Mouse (Mus musculus) G1E (cell line): ENCODE data around the gene Dpp8.

Experiments
- CTCF ChIP-seq: IDR thresholded peaks from 2 replicates; pipeline ENCODE4 v1.5.1; 2012; ENCODE audit warnings: low read depth, low read length, inconsistent platforms, mixed read lengths
- GATA1 ChIP-seq: IDR thresholded peaks from 2 replicates; pipeline ENCODE4 v1.6.1; 2012; ENCODE audit warnings: borderline replicate concordance, low read length, inconsistent platforms, mixed read lengths
- GATA2 ChIP-seq: IDR thresholded peaks from 2 replicates; pipeline ENCODE4 v1.6.1; 2012; ENCODE audit warnings: low read depth, low read length, inconsistent platforms, borderline replicate concordance
- TAL1 ChIP-seq: conservative IDR thresholded peaks from 2 replicates; pipeline ENCODE4 v1.6.1; 2012; ENCODE audit warnings: low read depth, low read length, inconsistent platforms, mixed read lengths

DNA sequence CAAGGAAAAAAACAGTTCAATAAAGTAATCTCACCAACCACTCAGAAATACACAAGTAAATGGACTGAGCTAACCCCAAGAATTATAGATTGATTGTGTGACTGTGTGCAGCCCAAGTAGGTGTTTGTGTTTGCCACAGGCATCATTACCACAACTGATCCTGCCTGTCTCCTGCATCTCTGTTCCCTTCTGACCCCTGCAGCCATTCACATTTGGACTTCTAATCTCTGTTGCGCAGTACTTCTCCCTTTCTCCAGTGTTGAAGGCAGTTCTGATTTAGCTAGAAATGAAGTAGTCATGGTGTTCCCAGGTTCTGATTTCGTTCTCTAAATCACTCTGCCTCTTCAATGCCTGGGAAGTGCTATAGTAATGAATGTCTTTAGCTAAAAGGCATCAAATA is 44.6 kb upstream of the Dpp8 start:
- TF ChIP-seq CTCF = no peak
- no peak for TF ChIP-seq TAL1
- no peak for TF ChIP-seq GATA1
- no peak for TF ChIP-seq GATA2
